Mouse (Mus musculus) forebrain, embryonic 15.5 days (tissue): ENCODE results near the gene Rint1. TPM values are rescaled to one million over a fixed set of nuclear protein-coding genes. Genes with fewer than 3 reads are reported as not detected.
"Not testable (repeated sequence)": the region's sequence is repeated elsewhere in the genome, so short reads cannot be mapped to it uniquely, and the experiment has no call there.

Source experiments
- ATAC-seq: fragments of 200-750 bp; cut with Nextera tagmentation; replicated peaks from 2 replicates; pipeline ENCODE4 v1.8.0; 2017; ENCODE audit warnings: mild to moderate bottlenecking, moderate TSS enrichment, moderate library complexity
- H3K27ac ChIP-seq: fragments of 300-500 bp; sonication (generic); replicated peaks from 2 replicates; pipeline ENCODE4 v1.5.1; 2015; ENCODE audit warnings: mild to moderate bottlenecking, inconsistent platforms
- H3K27me3 ChIP-seq: fragments of 300-500 bp; sonication (generic); 2 replicates; pipeline ENCODE4 v1.6.1; 2015; ENCODE audit warnings: inconsistent platforms
- H3K36me3 ChIP-seq: fragments of 300-500 bp; sonication (generic); 2 replicates; pipeline ENCODE4 v1.6.1; 2015; ENCODE audit warnings: mild to moderate bottlenecking, inconsistent platforms
- H3K4me1 ChIP-seq: fragments of 300-500 bp; sonication (generic); 2 replicates; pipeline ENCODE4 v1.6.1; 2015; ENCODE audit warnings: inconsistent platforms
- H3K4me2 ChIP-seq: fragments of 300-500 bp; sonication (generic); replicated peaks from 2 replicates; pipeline ENCODE4 v1.6.1; 2015; ENCODE audit warnings: mild to moderate bottlenecking, inconsistent platforms
- H3K4me3 ChIP-seq: fragments of 300-500 bp; sonication (generic); 2 replicates; pipeline ENCODE4 v1.5.1; 2015; ENCODE audit warnings: mild to moderate bottlenecking, inconsistent platforms
- H3K9ac ChIP-seq: fragments of 300-500 bp; sonication (generic); replicated peaks from 2 replicates; pipeline ENCODE4 v1.6.1; 2015; ENCODE audit warnings: mild to moderate bottlenecking, inconsistent platforms
- H3K9me3 ChIP-seq: fragments of 300-500 bp; sonication (generic); 2 replicates; pipeline ENCODE4 v1.6.1; 2016; ENCODE audit warnings: inconsistent platforms
- whole genome bisulfite sequencing: fragments of 180-500 bp; shearing (Covaris S2); methylation state at CpG from one replicate; pipeline ENCODE4 v1.1.7; 2015; ENCODE audit warnings: mixed read lengths; 5-methylcytosine and 5-hydroxymethylcytosine counted together
- polyA plus RNA-seq: library from polyadenylated mRNA; unstranded; fragments of >200 nt; fragmentation: Nextera tagmentation; extraction: Ambion mirVana; gene quantifications from 2 replicates; pipeline ENCODE4 v1.2.1, GENCODE M21; 2015

Gene Rint1
- polyA plus RNA-seq, 1 experiment from 2014 or later, result 28.4 TPM

- Histone ChIP-seq H3K36me3 (no peaks in the 10 kb centered on the region), H3K27me3 (peaks cover 12% of the 10 kb centered on the region; the same call in 1 of the 2 replicates), H3K27ac (no peak overlapping the region), H3K4me1 (no peaks in the 10 kb centered on the region), H3K9me3 (no peaks in the 10 kb centered on the region), H3K9ac (no peak overlapping the region), H3K4me2 (peak overlapping the region; percentile 31), H3K4me3 (peak overlapping the region; percentile 14)
- no peak for ATAC-seq
- WGBS, result 34% methylated on average over 58 of the region's 58 CpGs
Measured at GRCm38 (mm10) chr5:23830897-23831752, 43.6 kb downstream of the Rint1 start.

- not testable (repeated sequence) for H3K4me3 ChIP-seq, H3K4me1 ChIP-seq, H3K4me2 ChIP-seq, H3K27me3 ChIP-seq, ATAC-seq, H3K9me3 ChIP-seq, H3K27ac ChIP-seq, H3K9ac ChIP-seq
- peaks cover 17% of the 10 kb centered on the region for H3K36me3 ChIP-seq
- 63% methylated on average over 1 of the region's 1 CpGs for WGBS
Measured at GRCm38 (mm10) chr5:23835691-23836090, 48.2 kb downstream of the Rint1 start.

DNA sequence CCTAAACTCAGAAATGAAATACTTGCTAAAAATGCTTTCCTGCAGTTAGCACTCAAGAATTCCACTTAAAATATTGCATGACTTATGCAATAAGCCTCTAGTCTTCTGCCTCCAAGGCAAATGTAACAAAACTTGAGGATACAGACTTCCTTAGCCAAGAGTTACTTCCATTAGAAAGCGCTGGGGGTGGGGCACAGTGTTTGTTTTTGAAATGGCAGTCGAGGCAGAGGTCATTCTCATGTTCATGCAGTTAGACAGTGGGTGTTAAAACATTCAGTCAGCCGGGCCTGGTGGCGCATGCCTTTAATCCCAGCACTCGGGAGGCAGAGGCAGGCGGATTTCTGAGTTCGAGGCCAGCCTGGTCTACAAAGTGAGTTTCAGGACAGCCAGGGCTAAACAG, 50.6 kb downstream of the Rint1 start:
- no peak overlapping the region for H3K9ac ChIP-seq

DNA sequence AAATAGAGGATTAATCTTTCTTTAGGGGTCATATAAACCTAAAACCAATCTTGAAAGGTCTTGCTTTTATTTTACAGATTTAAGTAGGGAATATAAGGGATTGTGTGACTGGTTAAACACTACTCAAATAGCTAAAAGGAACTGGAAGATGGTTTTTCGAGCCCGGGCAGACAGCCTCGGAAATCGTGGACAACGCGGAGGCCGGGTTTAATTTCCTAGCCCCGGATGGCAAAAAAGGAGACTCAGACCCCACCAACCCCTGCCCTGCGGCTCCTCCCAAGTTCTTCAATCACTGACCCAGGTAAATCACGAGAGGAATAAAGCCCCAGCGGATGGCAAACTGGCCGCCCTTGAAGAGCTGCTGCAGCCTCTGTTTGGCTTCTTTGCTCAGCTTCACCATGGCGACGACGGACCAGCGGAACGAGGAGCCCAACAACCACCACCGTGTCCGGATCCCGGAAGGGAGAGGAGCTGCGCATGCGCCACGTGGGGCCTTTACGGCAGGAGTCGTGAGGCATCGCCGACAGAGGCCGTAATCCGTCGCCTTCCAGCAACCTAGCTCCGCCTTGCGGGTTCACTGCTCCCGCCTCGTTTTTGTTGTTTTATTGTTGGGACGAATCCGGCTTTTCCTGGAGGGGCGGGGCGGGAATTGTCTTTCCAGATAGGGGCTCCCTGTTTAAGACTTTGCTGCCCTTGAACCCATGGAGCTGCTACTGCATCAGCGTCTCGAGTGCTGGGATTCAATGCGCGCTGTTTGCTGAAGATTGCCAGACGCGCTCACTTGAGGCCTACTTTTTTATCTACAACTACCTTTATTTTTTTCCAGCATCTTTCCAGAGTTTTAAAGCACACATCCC, 56.4 kb downstream of the Rint1 start, which contains the start of gene Tomm7:
Gene Tomm7 (minus strand): TSS at position 488 of the 857 bp plus-strand sequence.
- H3K4me1 ChIP-seq, result peaks cover 21% of the 10 kb centered on the region
- peak; percentile 93 for ATAC-seq
- no peaks in the 10 kb centered on the region for H3K9me3 ChIP-seq
- peak within 1 kb of the TSS; percentile 77 for H3K9ac ChIP-seq
- no peaks in the 10 kb centered on the region for H3K27me3 ChIP-seq
- H3K27ac ChIP-seq, result peak within 1 kb of the TSS; percentile 87
- peaks cover 10% of the 10 kb centered on the region for H3K36me3 ChIP-seq
- peak within 1 kb of the TSS; percentile 62 for H3K4me3 ChIP-seq
- H3K4me2 ChIP-seq, result peak within 1 kb of the TSS; percentile 48
- WGBS, result under 1% methylated on average over 44 of the region's 44 CpGs

More for the DNA sequence above, 50.6 kb downstream of the Rint1 start:
- Histone ChIP-seq H3K9me3 (no peaks in the 10 kb centered on the region), H3K27me3 (no peaks in the 10 kb centered on the region), H3K27ac (no peak overlapping the region), H3K4me2 (no peak overlapping the region), H3K36me3 (peaks cover 17% of the 10 kb centered on the region), H3K4me3 (no peak overlapping the region), H3K4me1 (peaks cover 11% of the 10 kb centered on the region)
- no peak for ATAC-seq
- WGBS, result 92% methylated on average over 7 of the region's 7 CpGs

DNA sequence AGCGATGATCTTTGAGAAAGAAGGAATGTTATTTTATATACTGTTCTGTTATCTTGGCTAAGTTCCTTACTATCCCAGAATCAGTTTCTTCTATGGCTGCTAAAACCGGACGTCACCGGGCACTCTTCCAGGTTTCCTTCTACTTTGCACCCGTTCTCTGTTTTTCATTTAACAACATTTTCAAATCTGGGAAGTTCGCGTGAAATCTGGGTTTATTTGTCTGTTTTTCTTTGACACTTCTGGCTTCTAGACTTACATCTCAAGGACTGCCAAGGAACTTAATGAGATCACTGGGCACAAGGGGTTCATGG, 57.0 kb downstream of the Rint1 start:
- no peaks in the 10 kb centered on the region for H3K9me3 ChIP-seq
- H3K4me3 ChIP-seq, result peak overlapping the region; percentile 62
- peak overlapping the region; percentile 44 for H3K4me2 ChIP-seq
- peak; percentile 24; the same call in 1 of the 2 replicates for ATAC-seq
- peak overlapping the region; percentile 87 for H3K27ac ChIP-seq
- peaks cover 21% of the 10 kb centered on the region for H3K4me1 ChIP-seq
- peaks cover 5% of the 10 kb centered on the region for H3K36me3 ChIP-seq
- 23% methylated on average over 7 of the region's 7 CpGs for WGBS
- no peaks in the 10 kb centered on the region for H3K27me3 ChIP-seq
- peak overlapping the region; percentile 77 for H3K9ac ChIP-seq

DNA sequence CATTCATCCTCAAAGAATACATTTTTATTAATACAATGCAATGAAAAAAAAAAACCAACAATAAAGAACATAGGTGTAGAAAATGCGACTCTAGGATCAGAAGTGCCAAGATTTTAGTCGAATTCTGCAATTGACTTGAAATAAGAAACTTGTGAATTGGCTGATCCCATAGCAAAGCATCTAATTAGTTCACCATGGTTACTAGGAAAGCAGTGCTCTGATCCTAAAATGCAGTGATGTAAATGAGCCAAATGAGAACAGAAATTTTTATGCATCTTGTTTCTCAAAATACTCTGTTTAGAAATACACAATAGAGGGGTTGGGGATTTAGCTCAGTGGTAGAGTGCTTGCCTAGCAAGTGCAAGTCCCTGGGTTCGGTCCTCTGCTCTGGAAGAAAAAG, 57.6 kb downstream of the Rint1 start:
- Histone ChIP-seq H3K4me1 (peaks cover 23% of the 10 kb centered on the region), H3K27me3 (no peaks in the 10 kb centered on the region), H3K4me3 (peak overlapping the region; percentile 62; the same call in 1 of the 2 replicates), H3K36me3 (peaks cover under 1% of the 10 kb centered on the region; the same call in 1 of the 2 replicates), H3K9me3 (no peaks in the 10 kb centered on the region), H3K27ac (peak overlapping the region; percentile 87), H3K9ac (no peak overlapping the region), H3K4me2 (peak overlapping the region; percentile 44)
- no peak for ATAC-seq
- 49% methylated on average over 3 of the region's 3 CpGs for WGBS

DNA sequence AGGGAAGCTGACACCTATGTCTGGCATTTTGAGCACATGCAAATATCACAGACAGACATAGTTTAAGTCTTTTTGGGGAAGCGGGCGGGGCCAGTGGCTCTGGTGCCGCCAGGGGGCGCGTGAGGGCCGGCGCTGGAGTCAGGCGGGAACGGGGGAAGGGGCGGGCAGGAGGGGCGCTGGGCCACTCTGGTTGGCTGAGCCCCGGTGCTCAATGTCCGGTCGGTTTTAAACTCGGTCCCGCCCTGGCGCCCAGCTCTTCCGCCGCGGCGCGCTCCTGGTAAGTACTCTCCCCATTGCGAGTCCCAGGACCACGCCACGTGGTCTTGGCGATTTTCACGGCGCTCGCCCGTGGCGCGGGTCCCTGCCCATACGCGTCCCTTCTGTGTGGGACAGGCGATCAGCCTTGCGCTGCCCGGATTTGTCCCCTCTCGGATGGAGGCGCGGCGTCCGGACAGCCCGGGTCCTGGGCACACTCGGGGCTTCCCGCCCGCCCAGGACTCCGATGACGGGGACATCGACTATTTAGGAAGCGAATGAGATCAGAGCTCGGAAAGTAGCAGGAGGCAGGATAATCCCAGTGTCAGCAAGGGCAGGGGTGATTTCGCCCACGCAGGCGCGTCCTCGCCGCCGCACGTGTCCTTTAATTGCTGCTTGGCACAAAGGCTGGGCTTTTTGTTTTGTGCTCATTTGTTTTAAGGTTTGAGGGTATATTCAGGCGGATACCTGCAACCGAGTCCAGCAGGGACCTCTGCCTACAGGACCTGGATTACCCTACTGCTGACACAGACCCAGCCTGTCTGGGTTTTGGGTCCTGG, 63.0 kb downstream of the Rint1 start:
- Histone ChIP-seq H3K4me3 (peak overlapping the region; percentile 97), H3K9ac (peak overlapping the region; percentile 89), H3K27me3 (no peaks in the 10 kb centered on the region), H3K4me2 (peak overlapping the region; percentile 83), H3K4me1 (peaks cover 15% of the 10 kb centered on the region), H3K36me3 (peaks cover 28% of the 10 kb centered on the region), H3K9me3 (no peaks in the 10 kb centered on the region), H3K27ac (peak overlapping the region; percentile 76)
- WGBS, result under 1% methylated on average over 61 of the region's 61 CpGs
- peak; percentile 95 for ATAC-seq

DNA sequence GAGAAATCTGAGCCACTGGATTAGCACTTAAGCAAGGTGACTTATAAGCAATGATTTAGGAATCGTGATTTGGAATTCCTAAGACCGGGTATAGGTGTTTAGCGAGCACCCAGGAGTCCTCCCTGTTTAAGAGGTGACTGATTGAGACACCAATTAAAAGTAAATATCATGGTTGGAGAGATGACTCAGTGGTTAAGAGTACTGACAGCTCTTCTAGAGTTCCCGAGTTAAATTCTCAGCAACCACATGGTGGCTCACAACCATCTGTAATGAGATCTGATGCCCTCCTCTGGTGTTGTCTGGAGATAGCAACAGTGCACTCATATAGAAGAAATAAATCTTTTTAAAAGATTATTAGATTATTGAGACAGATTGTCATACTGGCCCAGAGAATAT, 63.6 kb downstream of the Rint1 start:
- peak overlapping the region; percentile 89 for H3K9ac ChIP-seq
- H3K9me3 ChIP-seq, H3K27me3 ChIP-seq: not testable (repeated sequence)
- 11% methylated on average over 4 of the region's 4 CpGs for WGBS
- H3K4me2 ChIP-seq, result peak overlapping the region; percentile 83
- H3K36me3 ChIP-seq, result peaks cover 35% of the 10 kb centered on the region
- peak overlapping the region; percentile 97 for H3K4me3 ChIP-seq
- H3K4me1 ChIP-seq, result peaks cover 15% of the 10 kb centered on the region
- ATAC-seq, result peak; percentile 33; the same call in 1 of the 2 replicates
- peak overlapping the region; percentile 76 for H3K27ac ChIP-seq

- Histone ChIP-seq H3K4me1 (peaks cover 15% of the 10 kb centered on the region), H3K36me3 (peaks cover 42% of the 10 kb centered on the region)
- H3K4me2 ChIP-seq, H3K27me3 ChIP-seq, H3K4me3 ChIP-seq, H3K9me3 ChIP-seq, H3K27ac ChIP-seq, ATAC-seq, H3K9ac ChIP-seq: not testable (repeated sequence)
- WGBS, result 93% methylated on average over 1 of the region's 1 CpGs
Measured at GRCm38 (mm10) chr5:23852916-23853315, 65.4 kb downstream of the Rint1 start.

DNA sequence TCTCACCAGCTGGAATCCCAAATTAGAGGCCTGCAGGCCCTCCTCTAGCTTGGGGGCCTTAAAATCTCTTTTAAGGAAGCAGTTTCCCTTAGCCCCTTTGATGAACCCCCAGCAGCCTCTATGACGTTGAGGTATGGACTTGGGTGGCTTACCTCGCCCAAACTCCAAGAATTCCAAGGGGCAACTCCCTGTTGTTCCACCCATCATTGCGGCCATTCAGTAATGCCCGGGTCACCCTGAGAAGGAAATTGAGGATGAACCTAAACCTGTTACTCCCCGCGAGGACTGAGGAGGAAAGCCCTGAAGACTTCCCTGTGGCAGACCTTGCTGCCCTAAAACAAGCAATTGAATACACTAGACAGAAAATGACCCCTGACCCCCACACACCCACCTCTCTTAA, 68.0 kb downstream of the Rint1 start:
- H3K4me2 ChIP-seq, result no peak overlapping the region
- WGBS, result 95% methylated on average over 6 of the region's 6 CpGs
- no peaks in the 10 kb centered on the region for H3K27me3 ChIP-seq
- peaks cover 47% of the 10 kb centered on the region for H3K36me3 ChIP-seq
- H3K27ac ChIP-seq, result no peak overlapping the region
- ATAC-seq, result no peak
- no peak overlapping the region for H3K4me3 ChIP-seq
- no peaks in the 10 kb centered on the region for H3K9me3 ChIP-seq
- H3K9ac ChIP-seq, result no peak overlapping the region
- peaks cover 12% of the 10 kb centered on the region for H3K4me1 ChIP-seq

DNA sequence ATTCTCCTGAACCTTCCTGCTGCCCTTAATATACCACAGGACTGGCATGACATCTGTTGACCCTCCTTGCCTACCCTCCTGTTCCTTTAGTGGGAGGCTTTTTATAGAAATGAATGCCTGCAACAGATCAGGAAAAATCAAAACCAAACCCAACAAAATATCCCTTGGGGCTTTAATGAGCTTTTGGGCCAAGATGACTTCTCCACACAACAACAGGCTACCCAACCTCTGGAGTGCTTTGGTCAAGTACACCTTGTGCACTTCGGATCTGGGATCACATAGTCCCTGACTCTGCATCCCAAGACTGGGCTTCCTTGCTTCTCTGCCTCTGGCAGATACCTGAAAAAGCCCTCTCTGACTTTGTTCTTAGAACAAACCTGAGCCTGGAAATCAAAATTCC, 68.7 kb downstream of the Rint1 start:
- Histone ChIP-seq H3K9me3 (no peaks in the 10 kb centered on the region), H3K36me3 (peaks cover 47% of the 10 kb centered on the region), H3K4me1 (peaks cover 7% of the 10 kb centered on the region), H3K9ac (no peak overlapping the region), H3K27ac (no peak overlapping the region), H3K4me2 (no peak overlapping the region), H3K4me3 (no peak overlapping the region), H3K27me3 (no peaks in the 10 kb centered on the region)
- ATAC-seq, result no peak
- WGBS, result 77% methylated on average over 1 of the region's 1 CpGs
